11 mouse cellular contexts compared by ENCODE assay signal in the genomic region with DNA sequence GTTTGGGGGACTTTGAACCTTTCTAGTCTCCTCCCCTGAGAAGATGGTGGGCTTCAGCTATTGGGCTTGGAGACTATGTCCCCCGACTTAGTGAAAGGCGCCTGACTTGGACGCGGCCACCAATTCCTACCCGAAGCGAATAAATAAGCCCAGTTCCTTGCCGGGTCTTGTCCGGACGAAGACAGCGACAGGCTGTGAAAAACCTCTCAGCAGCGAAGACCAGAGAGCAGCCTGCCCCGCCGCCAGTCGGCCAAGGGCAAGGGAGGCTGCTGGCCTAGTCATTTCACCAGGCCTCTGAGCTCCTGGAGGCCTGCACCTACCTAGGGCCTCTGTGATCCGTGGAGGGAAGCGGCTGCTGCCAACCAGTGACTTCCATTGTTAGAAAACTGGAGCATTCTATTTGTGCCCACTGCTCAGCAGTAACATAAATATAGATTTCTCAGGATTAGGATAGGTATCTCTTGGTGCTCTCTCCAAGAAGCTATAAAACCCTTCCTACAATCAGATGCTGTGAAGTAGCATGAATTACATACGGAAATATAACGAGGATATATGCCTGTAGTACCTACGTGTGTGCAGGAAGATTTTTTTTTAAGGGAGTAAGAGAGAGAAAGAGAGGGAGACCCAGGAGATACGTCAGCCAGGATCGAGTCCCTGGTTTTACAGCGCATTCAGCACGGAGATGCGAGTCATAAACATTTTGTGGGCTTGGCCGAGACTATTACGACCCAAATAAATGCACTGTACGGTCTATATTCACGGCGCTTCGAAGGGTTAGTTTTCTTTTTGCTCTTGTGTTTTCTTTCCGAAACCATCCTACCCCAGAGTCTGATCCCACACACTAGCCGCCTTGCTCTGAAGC. TPM values are rescaled to one million over a fixed set of nuclear protein-coding genes. Genes with fewer than 3 reads are reported as not detected.
DNase-seq lines count a peak whose midpoint lies in the region; TF ChIP-seq lines count a peak whose summit lies in the region.
"Had no signal": no experiment of that assay in that cellular context is flagged by ENCODE, and none has a peak within 500 bp of the region (broad histone marks: within the 10 kb centered on the region; RNA-seq: fewer than 3 reads in every experiment).

No protein-coding gene starts in this region.

- H3K27me3 ChIP-seq in kidney, adult 2 months (replicated peaks; ENCODE audit: control insufficient read depth, insufficient read depth, low read length) = no peaks in the 10 kb centered on the region
- H3K27me3 ChIP-seq in myocyte (ENCODE audit: control insufficient read depth, insufficient read depth, insufficient read length) = no peaks in the 10 kb centered on the region

- peak overlapping the region; percentile 98 for H3K27ac ChIP-seq in kidney, adult 2 months (ENCODE audit: insufficient read depth, low read depth, low read length)
- H3K27ac ChIP-seq: macrophage had no signal

- intact Hi-C loops in heart, postnatal 14 days (cut with DNase I) = loop anchor here (2.0 to 10.0 kb wide), 3 partner anchors 348 to 835 kb away; no protein-coding TSS in a partner anchor

- DNase-seq in cerebellum, postnatal 10 days = peak; percentile 11 to 57
- DNase-seq in cerebellum, adult 9-10 months = no peak
- DNase-seq in B cell, adult 2 months = peak; percentile 26 to 48
- DNase-seq in kidney, adult 2 months = peak; percentile 81
- DNase-seq in heart, postnatal 14 days = no peak
- DNase-seq in left cerebral cortex, adult 9 months (ENCODE audit: low spot score in 2 of 2) = no peak
- DNase-seq in cerebellum, adult 11 months = no peak
- DNase-seq: right cerebral cortex, adult 18-20 months had no signal

- no peaks in the 10 kb centered on the region; the same call in 1 of the 2 replicates for H3K36me3 ChIP-seq in kidney, adult 2 months (ENCODE audit: control insufficient read depth, insufficient read depth, low read length)
- no peaks in the 10 kb centered on the region for H3K36me3 ChIP-seq in myocyte (ENCODE audit: control insufficient read depth, insufficient read depth)

- peak overlapping the region; percentile 84 for H3ac ChIP-seq in myocyte (ENCODE audit: control insufficient read depth, insufficient read length)

- 26% methylated on average over 32 of the region's 32 CpGs for WGBS in kidney, adult 2 months

- TF ChIP-seq CTCF in kidney, adult 2 months (conservative IDR thresholded peaks at IDR 0.05; ENCODE audit: insufficient read depth, insufficient read length, low read depth, low read length) = no peak

- H3K4me1 ChIP-seq in kidney, adult 2 months (ENCODE audit: control insufficient read depth, insufficient read depth, low read length) = 0 out of 2 replicates have a peak, but pooled peaks cover 4% of the 10 kb centered on the region

- peak overlapping the region; percentile 91 for H3K4me3 ChIP-seq in kidney, adult 2 months (ENCODE audit: insufficient read depth, low read depth, low read length)
- peak overlapping the region; percentile 89 for H3K4me3 ChIP-seq in myocyte

- H3K79me2 ChIP-seq in myocyte (ENCODE audit: control insufficient read depth, insufficient read depth) = peaks cover 43% of the 10 kb centered on the region

- no peak for TF ChIP-seq POLR2A in kidney, adult 2 months (IDR thresholded peaks at IDR 0.05; ENCODE audit: low read depth, low read length)
- peak; percentile 66 for TF ChIP-seq POLR2A in myocyte (IDR thresholded peaks at IDR 0.05; ENCODE audit: insufficient read length, low read depth)

- H3K4me2 ChIP-seq in myocyte (ENCODE audit: low read depth) = peak overlapping the region; percentile 88

TF ChIP-seq in myocyte, 11 proteins besides CTCF, POLR2A, EP300 and RAD21:
- TF ChIP-seq USF1 (IDR thresholded peaks at IDR 0.05; ENCODE audit: low read depth) (no peak), TCF12 (IDR thresholded peaks at IDR 0.05; ENCODE audit: insufficient read depth, poor library complexity, severe bottlenecking) (no peak), MYOG (IDR thresholded peaks at IDR 0.05; ENCODE audit: control insufficient read depth in 1 of 3, insufficient read depth in 1 of 3, insufficient read length in 2 of 3, low read depth in 2 of 3) (no peak), SRF (IDR thresholded peaks at IDR 0.05; ENCODE audit: control insufficient read depth, insufficient read length, low read depth) (no peak), POLR2AphosphoS2 (IDR thresholded peaks at IDR 0.05; ENCODE audit: insufficient read length, low read depth) (peak; percentile 40), REST (IDR thresholded peaks at IDR 0.05; ENCODE audit: insufficient read depth, insufficient read length) (no peak), TCF3 (IDR thresholded peaks at IDR 0.05; ENCODE audit: insufficient read length, low read depth) (no peak), E2F4 (IDR thresholded peaks at IDR 0.05; ENCODE audit: insufficient read depth) (no peak)

RNA-seq across cellular contexts. Expression of a gene that starts 1.4 kb away (rescaled TPM):
- polyA plus RNA-seq in kidney, adult 2 months (2012; rRNA removed) = 44.1 and 45.9 TPM in 2 replicates
- polyA plus RNA-seq in myocyte (2012; fragmentation: generic; extraction: Trizol) = 11.9 TPM
- total RNA-seq in heart, postnatal 14 days (2021) = under 1 TPM; 0.17 to 0.29 TPM

RNA-seq across cellular contexts. Expression of a gene that starts 7.1 kb away (rescaled TPM):
- 0.78 and 2.9 TPM in 2 replicates for polyA plus RNA-seq in kidney, adult 2 months (2012; rRNA removed)
- 0.52 TPM for polyA plus RNA-seq in myocyte (2012; fragmentation: generic; extraction: Trizol)
- not detected for total RNA-seq in heart, postnatal 14 days (2021)
- polyA plus RNA-seq: macrophage had no signal

RNA-seq across cellular contexts. Expression of a gene that starts 7.1 kb away (rescaled TPM):
- polyA plus RNA-seq in kidney, adult 2 months (2012; rRNA removed) = 7.4 and 7.6 TPM in 2 replicates
- polyA plus RNA-seq in myocyte (2012; fragmentation: generic; extraction: Trizol) = 1.0 TPM
- 1 to 10 TPM; 1.2 TPM for total RNA-seq in heart, postnatal 14 days (2021)

RNA-seq across cellular contexts. Expression of a gene that starts 10.7 kb away (rescaled TPM):
- polyA plus RNA-seq in kidney, adult 2 months (2012; rRNA removed) = 36.0 and 63.1 TPM in 2 replicates
- polyA plus RNA-seq in myocyte (2012; fragmentation: generic; extraction: Trizol) = 17.7 TPM
- not detected for total RNA-seq in heart, postnatal 14 days (2021)
- total RNA-seq: heart, adult 8-10 months had no signal

RNA-seq across cellular contexts. Expression of a gene that starts 11.7 kb away (rescaled TPM):
- 2.4 and 3.4 TPM in 2 replicates for polyA plus RNA-seq in kidney, adult 2 months (2012; rRNA removed)
- 0.88 TPM for polyA plus RNA-seq in myocyte (2012; fragmentation: generic; extraction: Trizol)
- not detected for total RNA-seq in heart, postnatal 14 days (2021)
- total RNA-seq: heart, adult 8-10 months had no signal
- polyA plus RNA-seq: macrophage had no signal

Comparison
In these comparisons a context has a peak if more than half of its experiments do, and no peak if none do; other contexts are left out.
1. DNase-seq: peak in cerebellum, postnatal 10 days (2 of 2), B cell, adult 2 months (2 of 2) and kidney, adult 2 months (single experiment); none in cerebellum, adult 9-10 months (single experiment), heart, postnatal 14 days (0 of 2), left cerebral cortex, adult 9 months (0 of 2) and cerebellum, adult 11 months (single experiment).